Mouse (Mus musculus) naive thymus-derived CD4-positive, alpha-beta T cell, adult 2 months (primary cell): ENCODE measurements at regions not wholly inside any gene's neighbourhood (a gene's known extent, or its start where the extent isn't known, plus 50 kb on each side); places are given as distances from the start of the nearest gene placed in this dataset.
"Not testable (repeated sequence)": the region's sequence is repeated elsewhere in the genome, so short reads cannot be mapped to it uniquely, and the experiment has no call there.

Experiments used
- DNase-seq: peaks from one replicate; pipeline ENCODE4 v3.0.0-alpha.2; 2011; ENCODE audit warnings: low read depth

DNA sequence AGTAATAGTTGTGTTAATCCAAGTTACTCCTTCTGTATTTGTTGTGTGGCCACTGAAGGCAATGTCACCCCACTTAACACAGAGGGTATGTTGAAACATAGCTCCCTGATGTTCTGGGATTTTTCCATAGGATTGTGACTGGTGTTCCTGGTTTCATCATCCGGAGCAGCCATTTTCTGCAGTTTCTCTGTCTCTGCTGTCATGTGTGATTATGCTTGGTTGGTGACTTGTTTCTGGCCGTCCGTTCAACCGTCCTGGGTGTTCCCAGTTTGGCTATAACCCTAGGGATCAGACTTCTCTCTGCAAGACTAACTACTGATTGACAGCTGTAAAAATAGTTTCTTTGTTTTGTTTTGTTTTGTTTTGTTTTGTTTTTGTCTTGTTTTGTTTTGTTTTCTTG lies 98.1 kb upstream of the Rpl34 start:
- no peak for DNase-seq

- no peak for DNase-seq
Measured at GRCm38 (mm10) chr3:130827934-130828333, 97.7 kb upstream of the Rpl34 start.

- DNase-seq = no peak
Measured at GRCm38 (mm10) chr3:130827021-130827420, 96.8 kb upstream of the Rpl34 start.

- DNase-seq = no peak
Measured at GRCm38 (mm10) chr3:130819837-130820098, 89.6 kb upstream of the Rpl34 start.

- DNase-seq = peak; percentile 66
Measured at GRCm38 (mm10) chr3:130819031-130819836, 89.0 kb upstream of the Rpl34 start.

DNA sequence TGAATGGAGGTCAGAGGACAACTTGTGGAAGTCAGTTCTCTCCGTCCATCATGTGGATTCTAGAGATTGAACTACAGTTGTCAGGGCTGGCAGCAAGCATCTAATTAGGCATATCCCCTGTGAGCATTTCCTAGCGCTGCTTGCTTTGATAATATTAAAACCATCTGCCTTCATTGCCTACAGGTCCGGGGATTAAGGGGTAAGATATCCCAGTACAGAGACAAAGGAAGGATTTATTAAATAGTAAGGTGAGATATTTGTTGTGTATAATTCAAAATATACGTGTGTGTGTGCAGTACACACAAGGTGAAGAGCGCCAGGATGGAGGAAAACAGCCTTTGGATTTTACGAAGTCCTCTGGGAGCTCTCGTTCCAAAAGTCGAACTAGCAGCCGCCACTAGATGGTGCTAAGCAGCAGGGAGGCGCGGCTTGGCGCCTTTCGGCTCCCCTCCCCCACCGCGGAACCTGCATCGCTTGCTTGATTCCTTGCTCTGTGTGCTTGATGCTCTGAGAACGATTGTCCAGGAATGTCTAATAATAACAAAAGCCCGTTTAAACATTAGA lies 88.4 kb upstream of the Rpl34 start:
- DNase-seq = peak; percentile 94

DNA sequence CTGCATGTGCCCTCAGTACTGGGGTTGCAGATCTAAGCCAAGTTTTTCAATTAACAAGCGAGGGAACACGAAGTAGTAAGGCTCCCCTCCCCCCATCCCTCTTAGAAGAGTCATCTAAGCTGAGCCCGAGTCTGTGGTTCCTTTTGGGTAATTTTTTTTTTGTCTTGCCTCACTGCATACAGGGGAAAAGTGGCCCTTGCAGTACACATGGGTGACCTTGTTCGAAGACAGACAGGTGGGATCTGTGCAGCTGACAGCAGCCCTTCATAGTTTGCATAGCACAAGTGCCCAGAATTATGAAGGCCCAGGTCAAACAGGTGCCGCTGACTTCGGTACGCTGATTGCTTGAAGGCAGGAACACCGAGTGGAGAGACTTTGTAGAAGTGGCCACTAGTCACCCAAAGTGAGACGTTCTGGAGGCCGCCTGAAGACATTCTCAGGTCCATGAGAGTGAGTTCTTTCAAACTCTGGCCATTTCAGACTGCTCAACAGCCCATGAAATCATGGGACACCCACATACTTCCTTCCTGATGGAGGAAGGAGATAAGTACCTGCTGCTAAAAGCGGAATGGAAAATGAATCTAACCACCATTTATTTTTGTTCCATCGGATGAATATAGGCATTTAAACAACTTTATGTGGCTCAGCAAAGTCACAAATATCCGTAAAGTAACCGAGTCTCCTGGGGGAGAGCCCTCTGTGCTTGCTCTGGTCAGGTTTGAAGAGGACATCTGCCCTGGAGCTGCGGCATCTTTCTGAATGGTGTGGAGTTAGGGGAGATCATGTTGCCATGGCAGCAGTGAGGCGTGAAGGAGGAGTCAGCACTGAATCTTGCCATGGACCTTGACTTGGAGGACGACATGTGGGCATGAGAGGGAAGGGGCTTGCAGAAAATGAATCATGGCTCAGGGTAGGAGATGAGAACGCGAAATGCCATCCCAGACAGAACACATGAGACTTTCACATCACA lies 79.8 kb upstream of the Rpl34 start:
- DNase-seq = peak; percentile 79

DNA sequence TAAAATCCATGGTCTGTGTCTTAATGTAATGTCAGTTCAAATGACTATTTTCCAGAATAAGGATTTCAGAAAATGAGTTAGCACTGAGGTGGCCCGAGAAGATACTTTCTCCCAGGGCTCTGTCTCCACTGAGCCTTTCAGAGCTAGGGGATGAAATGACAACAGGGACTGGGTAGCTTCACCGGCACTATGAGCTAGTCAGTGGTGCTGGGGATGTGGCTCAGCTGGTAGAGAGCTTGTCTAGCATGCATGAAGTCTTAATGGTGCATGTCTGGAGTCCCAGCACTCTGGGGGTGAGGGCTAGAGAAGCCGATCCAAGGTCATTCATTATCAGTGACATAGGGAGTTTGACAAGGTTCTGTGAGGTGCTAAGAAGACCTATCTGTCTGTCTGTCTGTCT lies 75.1 kb upstream of the Rpl34 start:
- no peak for DNase-seq

DNA sequence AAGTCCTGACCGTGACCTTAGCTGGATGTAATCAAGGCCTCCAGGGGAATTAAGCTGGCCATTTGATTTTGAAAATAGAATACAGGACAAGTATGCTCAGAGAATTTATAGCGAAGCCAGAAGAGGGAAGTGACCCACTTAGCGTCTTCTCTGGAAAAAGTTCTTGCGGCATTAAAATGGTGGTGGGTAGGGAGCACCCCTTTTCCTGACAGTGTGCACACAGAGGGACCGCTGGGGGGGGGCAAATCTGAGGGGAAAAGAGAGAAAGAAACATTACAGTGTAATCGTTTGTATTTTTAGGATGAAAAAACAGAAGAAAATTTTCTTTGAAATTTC lies 74.1 kb upstream of the Rpl34 start:
- DNase-seq = no peak

DNA sequence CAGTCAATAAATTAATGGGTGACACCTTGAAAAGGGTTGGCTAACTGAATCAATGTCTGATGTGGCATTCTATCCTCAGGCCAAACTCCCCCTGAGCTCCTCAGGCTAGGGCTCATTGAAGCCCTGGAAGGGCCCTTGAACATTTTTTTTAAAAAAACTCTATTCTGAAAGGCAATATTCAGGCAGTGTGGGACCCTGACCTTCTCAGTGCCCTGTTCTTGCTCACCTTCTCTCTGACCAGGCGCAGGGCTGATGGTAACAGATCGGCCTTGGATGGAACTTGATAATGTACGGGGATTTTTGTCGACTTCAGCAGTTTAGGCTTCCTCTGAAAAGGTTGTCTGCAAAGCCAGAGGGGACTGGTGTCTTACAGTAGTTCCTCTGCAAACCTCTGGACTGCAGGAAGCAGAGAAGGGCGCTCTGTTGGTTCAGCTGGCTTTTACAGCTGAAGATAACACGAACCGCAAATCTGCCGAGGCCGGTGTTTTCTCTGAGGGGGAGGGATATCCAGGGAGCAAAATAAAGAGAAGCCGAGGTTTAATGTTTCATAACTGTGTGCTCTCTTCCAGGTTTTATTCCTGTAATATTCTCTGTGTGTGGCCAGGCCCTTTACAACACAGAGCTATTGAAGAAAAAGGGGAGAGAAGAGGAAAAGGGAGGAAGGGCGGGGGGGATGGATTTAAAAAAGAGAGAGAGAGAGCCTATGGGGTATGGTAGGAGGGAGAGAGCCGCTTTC lies 73.6 kb upstream of the Rpl34 start:
- DNase-seq = peak; percentile 66

DNA sequence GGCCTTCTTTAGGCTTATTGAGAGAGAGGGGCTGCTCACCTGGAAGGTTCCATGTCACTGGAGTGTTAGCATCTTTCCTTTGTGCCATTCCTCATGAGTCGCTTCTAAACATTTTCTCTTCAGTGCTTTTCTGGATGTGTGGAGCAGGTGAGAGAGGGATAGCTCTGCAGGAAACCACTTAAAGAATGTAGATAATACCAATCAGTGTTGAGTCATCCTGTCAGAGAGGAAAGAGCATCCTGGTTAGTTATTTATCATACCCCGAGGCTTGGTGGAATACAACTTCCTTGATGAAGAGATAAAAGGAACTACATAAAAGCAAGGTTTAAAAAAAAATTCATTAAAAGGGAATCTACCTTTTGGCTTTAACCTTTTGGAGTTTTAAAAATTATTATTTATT lies 69.8 kb upstream of the Rpl34 start:
- DNase-seq = no peak

DNA sequence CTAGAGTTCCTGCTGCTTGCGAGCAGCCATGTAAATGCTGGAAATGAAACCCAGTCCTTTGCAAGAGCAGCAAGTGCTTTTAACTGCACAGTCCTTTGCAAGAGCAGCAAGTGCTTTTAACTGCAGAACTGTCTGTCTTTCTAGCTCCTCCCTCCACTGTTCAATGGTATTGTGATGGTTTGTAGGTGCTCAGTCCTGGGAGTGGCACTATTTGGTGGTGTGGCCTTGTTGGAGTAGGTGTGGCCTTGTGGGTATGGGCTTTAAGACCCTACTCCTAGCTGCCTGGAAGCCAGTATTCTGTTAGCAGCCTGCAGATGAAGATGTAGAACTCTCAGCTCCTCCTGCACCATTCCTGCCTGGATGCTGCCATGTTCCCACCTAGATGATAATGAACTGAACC lies 67.8 kb upstream of the Rpl34 start:
- DNase-seq = not testable (repeated sequence)

GRCm38 (mm10) chr3:130796531-130796930 lies 66.3 kb upstream of the Rpl34 start:
- peak; percentile 55 for DNase-seq

GRCm38 (mm10) chr3:130795396-130795795 lies 65.2 kb upstream of the Rpl34 start:
- DNase-seq = no peak

DNA sequence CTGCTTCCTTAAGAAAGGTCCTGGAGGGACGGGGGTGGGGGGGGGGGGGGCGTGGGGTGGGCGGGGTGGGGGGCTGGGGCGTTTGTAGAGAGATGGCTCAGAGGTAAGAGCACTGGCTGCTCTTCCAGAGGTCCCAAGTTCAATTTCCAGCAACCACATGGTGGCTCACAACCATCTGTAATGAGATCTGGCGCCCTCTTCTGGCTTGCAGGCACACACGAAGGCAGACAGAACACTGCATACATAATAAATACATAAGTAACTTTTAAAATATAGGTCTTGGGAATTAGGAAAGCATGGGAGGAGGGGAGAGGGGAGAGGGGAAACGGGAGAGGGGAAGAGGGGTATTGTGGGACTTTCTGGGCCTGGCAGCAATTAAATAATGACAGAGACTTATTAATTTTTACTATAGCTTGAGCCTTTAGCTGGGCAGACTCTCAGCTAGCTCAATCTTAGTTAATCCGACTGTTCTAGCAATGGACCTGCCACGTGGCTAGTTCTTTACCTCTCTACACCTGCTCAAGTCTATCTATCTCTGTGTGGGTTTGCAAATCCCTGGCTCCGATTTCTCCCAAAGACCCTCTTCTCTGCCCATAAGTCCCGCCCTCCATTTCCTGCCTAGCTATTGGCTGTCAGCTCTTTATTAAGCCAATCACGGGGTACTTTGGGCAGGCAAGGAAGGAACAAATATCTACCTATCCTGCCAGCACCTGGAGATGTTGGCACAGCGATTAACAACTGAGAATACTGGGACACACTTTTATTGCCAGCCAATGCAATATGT lies 64.1 kb upstream of the Rpl34 start:
- peak; percentile 51 for DNase-seq

DNA sequence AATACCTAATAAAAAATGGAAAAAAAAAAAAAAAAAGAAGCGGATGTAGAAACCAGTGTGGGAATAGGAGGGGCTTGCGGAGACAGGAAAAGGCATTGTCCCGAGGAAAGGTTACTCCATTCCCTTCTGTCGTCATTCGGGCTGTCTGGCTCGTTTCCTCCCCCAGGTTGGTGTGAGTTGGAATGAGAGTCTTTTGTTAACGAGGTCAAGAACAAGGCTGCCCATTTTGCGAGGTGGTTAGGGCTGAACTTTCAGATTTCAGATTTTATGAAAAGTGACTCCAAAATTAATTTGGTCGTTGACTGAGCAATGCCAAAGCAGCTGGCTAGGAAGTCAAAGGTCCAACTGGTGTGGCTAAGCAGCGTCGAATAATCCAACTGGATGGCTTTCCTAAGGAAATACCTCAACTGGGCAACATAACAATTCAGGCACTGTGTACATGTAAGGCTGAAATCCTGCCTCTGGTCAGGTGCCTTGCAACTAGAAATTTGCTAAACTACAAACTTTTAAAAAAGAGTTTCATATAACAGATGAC lies 50.6 kb upstream of the Rpl34 start:
- no peak for DNase-seq
